Mouse (Mus musculus) heart, adult 2 months (tissue): ENCODE results near the gene Naa50.

ENCODE experiments used
- CTCF ChIP-seq: fragments of 200-600 bp; IDR thresholded peaks from 2 replicates; pipeline ENCODE4 v1.8.1; 2022; ENCODE audit warnings: antibody characterized with exemption, mild to moderate bottlenecking, moderate library complexity
- EP300 ChIP-seq: fragments of 200-500 bp; IDR thresholded peaks from 2 replicates; pipeline ENCODE4 v1.6.1; 2011; ENCODE audit warnings: low read depth, low read length, control low read depth; ENCODE audit not compliant: insufficient read depth
- POLR2A ChIP-seq: fragments of 200-500 bp; IDR thresholded peaks from 2 replicates; pipeline ENCODE4 v1.6.1; 2011; ENCODE audit warnings: mild to moderate bottlenecking, low read depth, low read length, control low read depth; ENCODE audit not compliant: insufficient read depth

DNA sequence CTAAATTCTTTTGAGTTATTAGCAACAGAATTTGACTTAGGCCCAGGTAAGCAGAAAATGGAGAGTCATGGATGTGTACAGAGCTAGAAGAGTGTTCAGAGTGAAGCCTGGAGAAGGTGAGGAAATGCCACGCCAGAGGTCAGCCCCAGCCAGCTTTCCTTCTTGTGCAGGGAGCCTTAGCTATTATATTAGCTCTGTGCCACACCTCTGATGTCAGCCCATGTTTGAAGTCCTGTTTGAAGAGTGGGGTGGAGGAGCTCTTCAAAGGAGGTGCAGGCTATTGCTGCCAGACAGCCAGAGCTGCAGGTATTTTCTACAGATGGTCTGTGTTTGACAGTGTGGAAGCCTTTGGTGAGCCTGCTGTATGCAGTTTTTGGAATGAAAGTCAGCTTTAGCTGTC is 38.9 kb downstream of the Naa50 start:
- TF ChIP-seq CTCF: no peak
- no peak for TF ChIP-seq POLR2A
- no peak for TF ChIP-seq EP300
